Mouse (Mus musculus) hindbrain, postnatal 0 days (tissue): Measurements from ENCODE around the gene Rbm38. TPM values are rescaled to one million over a fixed set of nuclear protein-coding genes. Genes with fewer than 3 reads are reported as not detected.
A peak's percentile ranks its signal among the peaks of the same experiment; 100 is the strongest.

Source experiments
- ATAC-seq: fragments of 200-750 bp; cut with Nextera tagmentation; 2 replicates; pipeline ENCODE4 v1.8.0; 2017; ENCODE audit warnings: mild to moderate bottlenecking, moderate TSS enrichment, moderate library complexity
- DNase-seq: peaks from one replicate; pipeline ENCODE4 v3.0.0-alpha.2; 2015; ENCODE audit warnings: low spot score
- H3K27ac ChIP-seq: fragments of 300-500 bp; sonication (generic); 2 replicates; pipeline ENCODE4 v1.5.1; 2014; ENCODE audit warnings: mild to moderate bottlenecking
- H3K27me3 ChIP-seq: fragments of 300-500 bp; sonication (generic); 2 replicates; pipeline ENCODE4 v1.6.1; 2014; ENCODE audit warnings: low read length, mixed read lengths; ENCODE audit not compliant: insufficient read depth
- H3K36me3 ChIP-seq: fragments of 300-500 bp; sonication (generic); 2 replicates; pipeline ENCODE4 v1.6.1; 2014; ENCODE audit warnings: low read length, mixed read lengths; ENCODE audit not compliant: insufficient read depth
- H3K4me1 ChIP-seq: fragments of 300-500 bp; sonication (generic); 2 replicates; pipeline ENCODE4 v1.6.1; 2014; ENCODE audit warnings: antibody characterized with exemption, low read length, mixed read lengths; ENCODE audit not compliant: insufficient read depth
- H3K4me2 ChIP-seq: fragments of 300-500 bp; sonication (generic); 2 replicates; pipeline ENCODE4 v1.6.1; 2014; ENCODE audit warnings: low read depth, mild to moderate bottlenecking, low read length, moderate library complexity, mixed read lengths
- H3K4me3 ChIP-seq: fragments of 300-500 bp; sonication (generic); 2 replicates; pipeline ENCODE4 v1.5.1; 2014; ENCODE audit warnings: low read length
- H3K9ac ChIP-seq: fragments of 300-500 bp; sonication (generic); replicated peaks from 2 replicates; pipeline ENCODE4 v1.6.1; 2014; ENCODE audit warnings: mild to moderate bottlenecking, low read length, moderate library complexity, mixed read lengths
- H3K9me3 ChIP-seq: fragments of 300-500 bp; sonication (generic); 2 replicates; pipeline ENCODE4 v1.6.1; 2016; ENCODE audit warnings: low read length, mixed read lengths
- CTCF ChIP-seq: IDR thresholded peaks from 2 replicates; pipeline ENCODE4 v1.5.1; 2016; ENCODE audit warnings: antibody characterized with exemption, control low read depth, low read depth
- WGBS: fragments of 180-500 bp; shearing (Covaris S2); extraction: QIAGEN DNeasy Blood & Tissue Kit; methylation state at CpG from one replicate; pipeline ENCODE4 v1.1.7; 2014; 5-methylcytosine and 5-hydroxymethylcytosine counted together
- polyA plus RNA-seq: library from polyadenylated mRNA; unstranded; fragments of >200 nt; fragmentation: Nextera tagmentation; extraction: Ambion mirVana; gene quantifications from 2 replicates; pipeline ENCODE4 v1.2.1, GENCODE M21; 2015
- total RNA-seq: library from RNA; depleted of rRNA; stranded (reverse); fragments of >200 nt; gene quantifications from 2 replicates; pipeline ENCODE4 v1.2.3, GENCODE M21; 2014

The Rbm38 gene
- total and polyA plus RNA-seq, 2 experiments from 2014 or later, result 10.3 to 12.6 TPM

DNA sequence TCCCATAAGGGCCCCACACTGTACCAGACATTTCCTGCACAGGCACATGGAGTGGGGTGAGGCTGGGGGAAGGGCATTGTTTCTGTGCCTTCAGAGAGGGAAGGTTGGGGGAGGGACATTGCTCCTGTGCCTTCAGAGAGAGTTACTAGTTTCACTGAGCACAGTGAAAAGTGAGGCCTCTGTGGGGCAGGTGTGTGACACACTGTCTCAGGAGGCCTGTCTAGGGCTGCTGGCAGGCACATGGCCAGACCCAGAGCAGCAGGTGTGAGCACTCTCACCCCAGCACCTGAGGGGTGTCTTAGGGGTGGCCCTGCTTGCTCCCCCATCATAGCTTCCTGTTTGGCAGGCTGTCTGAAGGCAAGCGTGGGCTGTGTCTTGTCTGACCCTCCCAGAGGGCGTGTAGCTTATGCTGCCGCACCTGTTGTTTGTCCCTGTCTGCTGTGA is 6.4 kb downstream of the Rbm38 start:
- H3K27me3 ChIP-seq, result no peaks in the 10 kb centered on the region
- H3K9ac ChIP-seq, result no peak overlapping the region
- no peak overlapping the region for H3K27ac ChIP-seq
- WGBS, result 76% methylated on average over 3 of the region's 3 CpGs
- H3K4me2 ChIP-seq, result no peak overlapping the region
- H3K36me3 ChIP-seq, result 0 out of 2 replicates have a peak, but pooled peaks cover 3% of the 10 kb centered on the region
- TF ChIP-seq CTCF, result no peak
- DNase-seq (no peak), ATAC-seq (no peak)
- H3K9me3 ChIP-seq, result no peaks in the 10 kb centered on the region
- H3K4me1 ChIP-seq, result peaks cover 24% of the 10 kb centered on the region
- no peak overlapping the region for H3K4me3 ChIP-seq

DNA sequence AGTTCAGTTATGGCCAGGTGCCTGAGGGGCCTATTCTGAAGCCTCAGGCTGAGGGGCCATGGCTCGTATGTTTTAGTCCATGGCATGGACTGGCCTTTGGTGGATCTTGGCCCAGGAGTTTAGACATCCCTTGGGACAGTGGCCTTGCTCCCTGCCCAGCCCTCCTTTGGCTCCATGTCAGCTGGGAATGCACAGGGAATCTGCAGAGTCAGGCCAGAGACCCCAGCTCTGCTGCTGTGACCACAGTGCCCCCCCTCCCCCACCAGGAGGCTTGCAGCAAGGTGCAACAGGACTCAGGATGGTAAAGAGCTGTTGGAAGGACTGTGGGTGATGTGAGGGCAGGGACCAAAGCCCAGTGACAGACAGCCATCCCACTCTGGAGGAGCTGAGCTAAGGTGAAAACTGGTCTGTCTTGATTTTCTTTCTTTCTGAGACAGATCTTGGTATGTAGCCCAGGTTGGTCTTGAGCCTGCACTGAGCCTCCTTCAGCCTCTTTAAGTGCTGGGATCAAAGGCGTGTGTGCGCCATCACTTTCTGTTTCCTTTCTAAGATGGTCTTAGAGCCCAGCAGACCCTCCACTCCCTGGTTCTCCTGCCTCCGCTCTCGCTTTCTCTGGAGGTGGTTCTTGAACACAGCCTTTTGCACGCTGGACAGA is 7.0 kb downstream of the Rbm38 start:
- DNase-seq (no peak), ATAC-seq (no peak)
- Histone ChIP-seq H3K9me3 (no peaks in the 10 kb centered on the region), H3K4me1 (peaks cover 24% of the 10 kb centered on the region), H3K36me3 (0 out of 2 replicates have a peak, but pooled peaks cover 3% of the 10 kb centered on the region), H3K4me2 (no peak overlapping the region), H3K27ac (no peak overlapping the region), H3K4me3 (no peak overlapping the region), H3K27me3 (no peaks in the 10 kb centered on the region), H3K9ac (no peak overlapping the region)
- no peak for TF ChIP-seq CTCF
- WGBS, result 91% methylated on average over 6 of the region's 6 CpGs

- DNase-seq (no peak), ATAC-seq (no peak)
- 0 out of 2 replicates have a peak, but pooled peaks cover 3% of the 10 kb centered on the region for H3K36me3 ChIP-seq
- H3K27me3 ChIP-seq, result no peaks in the 10 kb centered on the region
- H3K4me2 ChIP-seq, result no peak overlapping the region
- H3K4me3 ChIP-seq, result no peak overlapping the region
- H3K9me3 ChIP-seq, result no peaks in the 10 kb centered on the region
- no peak for TF ChIP-seq CTCF
- WGBS, result 56% methylated on average over 4 of the region's 4 CpGs
- peaks cover 19% of the 10 kb centered on the region; the same call in 1 of the 2 replicates for H3K4me1 ChIP-seq
- no peak overlapping the region for H3K27ac ChIP-seq
- no peak overlapping the region for H3K9ac ChIP-seq
These were observed 7.7 kb downstream of the Rbm38 start for GRCm38 (mm10) chr2:173027824-173028495.

- peaks cover 13% of the 10 kb centered on the region; the same call in 1 of the 2 replicates for H3K4me1 ChIP-seq
- no peak overlapping the region for H3K4me3 ChIP-seq
- ATAC-seq (no peak), DNase-seq (no peak)
- H3K4me2 ChIP-seq, result no peak overlapping the region
- H3K27me3 ChIP-seq, result no peaks in the 10 kb centered on the region
- H3K9me3 ChIP-seq, result no peaks in the 10 kb centered on the region
- H3K27ac ChIP-seq, result no peak overlapping the region
- H3K9ac ChIP-seq, result no peak overlapping the region
- 0 out of 2 replicates have a peak, but pooled peaks cover 3% of the 10 kb centered on the region for H3K36me3 ChIP-seq
- peak; percentile 17; the same call in 1 of the 2 replicates for TF ChIP-seq CTCF
- 81% methylated on average over 3 of the region's 3 CpGs for WGBS
These were observed 8.3 kb downstream of the Rbm38 start for GRCm38 (mm10) chr2:173028508-173029031.

DNA sequence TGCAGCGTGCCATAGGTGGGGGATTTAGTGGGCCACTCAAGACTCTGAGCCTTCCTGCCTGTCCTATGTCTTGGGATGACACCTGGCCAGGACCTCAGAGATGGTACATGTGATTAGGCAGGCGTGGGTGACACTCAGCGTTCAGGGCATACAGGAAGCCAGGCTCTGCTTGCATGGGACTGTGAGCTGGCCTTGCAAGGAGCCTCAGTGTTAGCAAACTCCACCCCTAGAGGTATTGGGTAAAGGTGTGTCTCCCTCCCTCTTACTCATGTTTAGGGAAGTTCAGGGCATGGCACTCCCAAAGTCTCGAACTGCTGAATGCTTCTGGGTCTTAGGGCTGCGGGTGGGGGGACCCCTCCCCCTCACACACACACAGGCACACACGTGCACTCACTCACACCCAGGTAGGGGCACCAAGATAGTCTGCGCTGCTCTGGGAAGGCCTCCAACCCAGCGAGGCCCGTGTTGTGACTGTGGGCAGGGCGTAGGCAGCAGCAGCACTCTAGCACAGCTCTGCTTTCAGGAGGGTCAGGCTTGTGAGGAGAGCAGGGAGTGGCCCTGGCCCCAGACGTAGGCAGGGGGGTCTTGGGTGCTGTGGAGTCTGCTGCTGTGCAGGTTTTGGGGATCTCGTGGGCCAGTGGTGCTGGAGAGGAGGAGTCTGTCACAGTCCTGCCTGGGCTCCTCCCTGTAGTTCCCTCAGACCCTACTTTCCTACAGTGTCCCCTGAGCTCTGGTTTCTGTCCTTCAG is 10.5 kb downstream of the Rbm38 start:
- no peak overlapping the region for H3K4me2 ChIP-seq
- ATAC-seq, result no peak
- H3K4me1 ChIP-seq, result no peaks in the 10 kb centered on the region
- WGBS, result 88% methylated on average over 12 of the region's 12 CpGs
- no peak overlapping the region for H3K27ac ChIP-seq
- no peak overlapping the region for H3K4me3 ChIP-seq
- peaks cover 7% of the 10 kb centered on the region for H3K36me3 ChIP-seq
- no peak for TF ChIP-seq CTCF
- no peak for DNase-seq
- H3K9ac ChIP-seq, result no peak overlapping the region
- H3K9me3 ChIP-seq, result no peaks in the 10 kb centered on the region
- no peaks in the 10 kb centered on the region for H3K27me3 ChIP-seq

DNA sequence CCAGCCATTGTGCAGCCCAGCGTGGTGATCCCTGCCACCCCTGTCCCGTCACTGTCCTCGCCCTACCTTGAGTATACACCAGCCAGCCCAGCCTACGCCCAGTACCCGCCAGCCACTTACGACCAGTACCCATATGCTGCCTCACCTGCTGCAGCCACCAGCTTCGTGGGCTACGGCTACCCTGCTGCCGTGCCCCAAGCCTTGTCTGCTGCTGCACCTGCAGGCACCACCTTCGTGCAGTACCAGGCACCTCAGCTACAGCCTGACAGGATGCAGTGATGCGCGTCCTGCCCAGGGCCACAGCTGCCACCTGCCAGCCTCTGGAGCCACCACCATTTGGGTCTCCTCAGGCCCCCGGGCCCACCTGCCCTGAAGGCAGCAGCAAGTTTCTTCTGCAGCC is 13.2 kb downstream of the Rbm38 start:
- Histone ChIP-seq H3K4me3 (no peak overlapping the region), H3K27ac (no peak overlapping the region), H3K9ac (no peak overlapping the region), H3K4me1 (no peaks in the 10 kb centered on the region), H3K4me2 (no peak overlapping the region), H3K9me3 (no peaks in the 10 kb centered on the region), H3K27me3 (no peaks in the 10 kb centered on the region), H3K36me3 (peaks cover 7% of the 10 kb centered on the region)
- TF ChIP-seq CTCF, result no peak
- WGBS, result 94% methylated on average over 13 of the region's 13 CpGs
- ATAC-seq (no peak), DNase-seq (no peak)
